Mouse (Mus musculus): ENCODE measurements around the gene Nmu. TPM values are rescaled to one million over a fixed set of nuclear protein-coding genes. Genes with fewer than 3 reads are reported as not detected.

The Nmu gene
- polyA plus RNA-seq (2014; fragmentation: Illumina TruSeq; extraction: RNeasy Lipid Tissue Mini Kit (QIAGEN cat#74804)): not detected

GRCm38 (mm10) chr5:76363453-76364104, at the start of gene Nmu:
Gene Nmu (minus strand): TSS chr5:76363788.

GRCm38 (mm10) chr5:76330953-76331352, 32.6 kb downstream of the Nmu start, which contains the start of gene Pdcl2:
Gene Pdcl2 (minus strand): TSS chr5:76331156.

GRCm38 (mm10) chr5:76304452-76305341, 58.9 kb downstream of the Nmu start, which contains the start of gene Clock:
Gene Clock (minus strand): TSS chr5:76304792.

Other genes starting within 250 kb of the Nmu start
- 36.3 TPM for gene Srd5a3, start 223.5 kb downstream of the Nmu start, polyA plus RNA-seq (2014; fragmentation: Illumina TruSeq; extraction: RNeasy Lipid Tissue Mini Kit (QIAGEN cat#74804))
- gene Tmem165, start 179.9 kb downstream of the Nmu start, polyA plus RNA-seq (2014; fragmentation: Illumina TruSeq; extraction: RNeasy Lipid Tissue Mini Kit (QIAGEN cat#74804)): 202 TPM
- gene Clock, start 59.0 kb downstream of the Nmu start, polyA plus RNA-seq (2014; fragmentation: Illumina TruSeq; extraction: RNeasy Lipid Tissue Mini Kit (QIAGEN cat#74804)): 93.9 TPM
- gene Pdcl2, start 32.6 kb downstream of the Nmu start, polyA plus RNA-seq (2014; fragmentation: Illumina TruSeq; extraction: RNeasy Lipid Tissue Mini Kit (QIAGEN cat#74804)): not detected
- not detected for gene Gm7271, start 120.3 kb upstream of the Nmu start, polyA plus RNA-seq (2014; fragmentation: Illumina TruSeq; extraction: RNeasy Lipid Tissue Mini Kit (QIAGEN cat#74804))
- 168 TPM for gene Exoc1, start 165.5 kb upstream of the Nmu start, polyA plus RNA-seq (2014; fragmentation: Illumina TruSeq; extraction: RNeasy Lipid Tissue Mini Kit (QIAGEN cat#74804))
- 10.1 TPM for gene Cep135, start 224.9 kb upstream of the Nmu start, polyA plus RNA-seq (2014; fragmentation: Illumina TruSeq; extraction: RNeasy Lipid Tissue Mini Kit (QIAGEN cat#74804))